Mouse (Mus musculus): Measurements from ENCODE around the gene Mrps35.

Mrps35 gene

GRCm38 (mm10) chr6:147086594-147087225 is 44.1 kb downstream of the Mrps35 start, which contains the start of gene Mansc4:
Mansc4 (minus strand) TSS chr6:147087032.
- DNase-seq (ENCODE audit: low read depth in 1 of 2, low spot score in 2 of 2) = no peak

GRCm38 (mm10) chr6:147087736-147088135 is 45.2 kb downstream of the Mrps35 start:
- no peak for DNase-seq (ENCODE audit: low read depth in 1 of 2, low spot score in 2 of 2)

- DNase-seq (ENCODE audit: low read depth in 1 of 2, low spot score in 2 of 2) = no peak
These were observed 46.0 kb downstream of the Mrps35 start for GRCm38 (mm10) chr6:147088517-147088916.

- no peak for DNase-seq (ENCODE audit: low read depth in 1 of 2, low spot score in 2 of 2)
These were observed 47.6 kb downstream of the Mrps35 start for GRCm38 (mm10) chr6:147090191-147090590.

- peak in 1 of 2 experiments; percentile 33 for DNase-seq (ENCODE audit: low read depth in 1 of 2, low spot score in 2 of 2)
These were observed 48.9 kb downstream of the Mrps35 start, which contains the start of gene Klhl42 for GRCm38 (mm10) chr6:147091136-147092120. Klhl42 (plus strand) TSS chr6:147091379.

GRCm38 (mm10) chr6:147092136-147092535 is 49.6 kb downstream of the Mrps35 start:
- no peak for DNase-seq (ENCODE audit: low read depth in 1 of 2, low spot score in 2 of 2)

- DNase-seq (ENCODE audit: low read depth in 1 of 2, low spot score in 2 of 2) = no peak
These were observed 52.2 kb downstream of the Mrps35 start for GRCm38 (mm10) chr6:147094771-147095170.

- DNase-seq (ENCODE audit: low read depth in 1 of 2, low spot score in 2 of 2) = no peak
These were observed 53.5 kb downstream of the Mrps35 start for GRCm38 (mm10) chr6:147096109-147096508.

- no peak for DNase-seq (ENCODE audit: low read depth in 1 of 2, low spot score in 2 of 2)
These were observed 54.4 kb downstream of the Mrps35 start for GRCm38 (mm10) chr6:147096934-147097333.

- no peak for DNase-seq (ENCODE audit: low read depth in 1 of 2, low spot score in 2 of 2)
These were observed 54.9 kb downstream of the Mrps35 start for GRCm38 (mm10) chr6:147097346-147097929.

GRCm38 (mm10) chr6:147099458-147100277 is 57.1 kb downstream of the Mrps35 start:
- DNase-seq (ENCODE audit: low read depth in 1 of 2, low spot score in 2 of 2) = no peak

- no peak for DNase-seq (ENCODE audit: low read depth in 1 of 2, low spot score in 2 of 2)
These were observed 59.7 kb downstream of the Mrps35 start for GRCm38 (mm10) chr6:147102293-147102692.

GRCm38 (mm10) chr6:147105529-147105928 is 63.0 kb downstream of the Mrps35 start:
- no peak for DNase-seq (ENCODE audit: low read depth in 1 of 2, low spot score in 2 of 2)

- no peak for DNase-seq (ENCODE audit: low read depth in 1 of 2, low spot score in 2 of 2)
These were observed 64.2 kb downstream of the Mrps35 start for GRCm38 (mm10) chr6:147106716-147107115.

GRCm38 (mm10) chr6:147109283-147109682 is 66.7 kb downstream of the Mrps35 start:
- DNase-seq (ENCODE audit: low read depth in 1 of 2, low spot score in 2 of 2) = no peak

GRCm38 (mm10) chr6:147116579-147116978 is 74.0 kb downstream of the Mrps35 start:
- DNase-seq (ENCODE audit: low read depth in 1 of 2, low spot score in 2 of 2) = peak in 1 of 2 experiments; percentile 40

- DNase-seq (ENCODE audit: low read depth in 1 of 2, low spot score in 2 of 2) = no peak
These were observed 75.2 kb downstream of the Mrps35 start for GRCm38 (mm10) chr6:147117764-147118163.

- no peak for DNase-seq (ENCODE audit: low read depth in 1 of 2, low spot score in 2 of 2)
These were observed 75.6 kb downstream of the Mrps35 start for GRCm38 (mm10) chr6:147118190-147118589.

- no peak for DNase-seq (ENCODE audit: low read depth in 1 of 2, low spot score in 2 of 2)
These were observed 78.8 kb downstream of the Mrps35 start for GRCm38 (mm10) chr6:147121320-147121719.
